Mouse (Mus musculus) liver, embryonic 14.5 days (tissue): ENCODE results near the gene Camkk1.

Experiments
- CTCF ChIP-seq: IDR thresholded peaks from 2 replicates; pipeline ENCODE4 v1.5.1; 2016; ENCODE audit warnings: antibody characterized with exemption, low read depth, control low read depth
- EP300 ChIP-seq: IDR thresholded peaks from 2 replicates; pipeline ENCODE4 v1.6.1; 2016; ENCODE audit warnings: antibody characterized with exemption, low read depth

GRCm38 (mm10) chr11:73049335-73049734 lies 30.5 kb downstream of the Camkk1 start:
- TF ChIP-seq CTCF (peak; percentile 90), EP300 (no peak)
